Mouse (Mus musculus) ES-E14 (cell line): ENCODE measurements at regions not wholly inside any gene's neighbourhood (a gene's known extent, or its start where the extent isn't known, plus 50 kb on each side); places are given as distances from the start of the nearest gene placed in this dataset.

Experiments
- CHD2 ChIP-seq: IDR thresholded peaks from 2 replicates; pipeline ENCODE4 v1.6.1; 2014; ENCODE audit warnings: mild to moderate bottlenecking, low read depth, low read length, inconsistent platforms
- HCFC1 ChIP-seq: IDR thresholded peaks from 2 replicates; pipeline ENCODE4 v1.6.1; 2012; ENCODE audit warnings: low read length, inconsistent platforms, borderline replicate concordance; ENCODE audit not compliant: insufficient read depth
- MAFK ChIP-seq: IDR thresholded peaks from 2 replicates; pipeline ENCODE4 v1.6.1; 2014; ENCODE audit warnings: mild to moderate bottlenecking, low read depth, low read length, inconsistent platforms; ENCODE audit not compliant: insufficient read depth
- ZC3H11A ChIP-seq: IDR thresholded peaks from 2 replicates; pipeline ENCODE4 v1.6.1; 2012; ENCODE audit warnings: low read depth, mild to moderate bottlenecking, inconsistent platforms, low read length, borderline replicate concordance
- ZNF384 ChIP-seq: IDR thresholded peaks from 2 replicates; pipeline ENCODE4 v1.6.1; 2012; ENCODE audit warnings: low read depth, low read length, inconsistent platforms

DNA sequence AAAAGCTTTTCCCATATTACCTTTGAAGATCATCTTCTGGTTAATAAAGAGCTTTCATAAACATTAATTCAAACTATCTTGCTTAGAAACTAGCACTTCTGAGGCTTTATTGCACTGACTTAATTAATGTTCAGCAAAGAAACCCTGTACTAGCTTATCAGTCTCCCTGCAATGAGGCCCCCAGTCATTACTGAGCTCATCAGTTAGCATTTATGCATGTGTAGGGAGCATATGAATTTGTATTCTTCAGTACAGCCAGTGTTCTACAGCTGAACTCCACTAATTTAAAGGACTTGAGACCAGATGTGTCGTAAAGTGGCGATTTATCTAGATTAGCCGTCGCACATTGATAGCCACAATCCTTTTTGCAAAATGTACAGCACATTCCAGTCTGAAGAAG lies 340.7 kb downstream of the Psat1 start:
- TF ChIP-seq HCFC1: no peak
- no peak for TF ChIP-seq CHD2
- TF ChIP-seq MAFK: no peak
- TF ChIP-seq ZNF384: no peak
- TF ChIP-seq ZC3H11A: no peak
